Mouse (Mus musculus) small intestine, adult 2 months (tissue): ENCODE data around the gene Lmtk2.

Experiments used
- CTCF ChIP-seq: fragments of 200-500 bp; IDR thresholded peaks from 2 replicates; pipeline ENCODE4 v1.5.1; 2012; ENCODE audit warnings: low read depth, mild to moderate bottlenecking, control low read depth, inconsistent platforms, low read length, moderate library complexity, mixed read lengths; ENCODE audit not compliant: insufficient replicate concordance, insufficient read length; ENCODE audit errors: extremely low read depth
- POLR2A ChIP-seq: fragments of 200-500 bp; IDR thresholded peaks from 2 replicates; pipeline ENCODE4 v1.6.1; 2012; ENCODE audit warnings: low read depth, mild to moderate bottlenecking, control low read depth, inconsistent platforms, low read length, moderate library complexity

GRCm38 (mm10) chr5:144203398-144203959, 103.2 kb downstream of the Lmtk2 start:
- no peak for TF ChIP-seq POLR2A
- TF ChIP-seq CTCF = no peak
